Mouse (Mus musculus): ENCODE measurements around the gene Etfb. TPM values are rescaled to one million over a fixed set of nuclear protein-coding genes. Genes with fewer than 3 reads are reported as not detected.

Etfb gene
- polyA plus RNA-seq, 1 experiment from 2014 or later, result 96.3 TPM

GRCm38 (mm10) chr7:43482090-43482716 lies 38.3 kb downstream of the Etfb start:
- Histone ChIP-seq H3K4me1 (ENCODE audit: control insufficient read depth, insufficient read depth, low read length) (peaks cover 4% of the 10 kb centered on the region), H3K4me2 (ENCODE audit: low read length) (no peak overlapping the region), H3K9ac (ENCODE audit: low read depth, low read length) (no peak overlapping the region), H3K4me3 (ENCODE audit: low read depth, low read length) (no peak overlapping the region), H3K36me3 (ENCODE audit: control insufficient read depth, insufficient read depth, low read length) (no peaks in the 10 kb centered on the region), H3K9me3 (replicated peaks; ENCODE audit: control insufficient read depth, low read length, poor library complexity, severe bottlenecking) (no peaks in the 10 kb centered on the region), H3K27ac (ENCODE audit: low read length) (no peak overlapping the region), H3K27me3 (ENCODE audit: control insufficient read depth, insufficient read depth, low read depth, low read length) (peaks cover 8% of the 10 kb centered on the region)
- ATAC-seq, result peak; percentile 33
- WGBS, result 57% methylated on average over 8 of the region's 8 CpGs

GRCm38 (mm10) chr7:43483236-43483635 lies 39.4 kb downstream of the Etfb start:
- Histone ChIP-seq H3K9ac (ENCODE audit: low read depth, low read length) (no peak overlapping the region), H3K4me3 (ENCODE audit: low read depth, low read length) (no peak overlapping the region), H3K4me2 (ENCODE audit: low read length) (no peak overlapping the region), H3K27me3 (ENCODE audit: control insufficient read depth, insufficient read depth, low read depth, low read length) (no peaks in the 10 kb centered on the region; the same call in 1 of the 2 replicates), H3K27ac (ENCODE audit: low read length) (no peak overlapping the region), H3K9me3 (replicated peaks; ENCODE audit: control insufficient read depth, low read length, poor library complexity, severe bottlenecking) (no peaks in the 10 kb centered on the region), H3K36me3 (ENCODE audit: control insufficient read depth, insufficient read depth, low read length) (no peaks in the 10 kb centered on the region), H3K4me1 (ENCODE audit: control insufficient read depth, insufficient read depth, low read length) (peaks cover 8% of the 10 kb centered on the region)
- no peak for ATAC-seq
- WGBS, result 26% methylated on average over 10 of the region's 10 CpGs

GRCm38 (mm10) chr7:43488646-43489045 lies 44.8 kb downstream of the Etfb start:
- H3K9me3 ChIP-seq (replicated peaks; ENCODE audit: control insufficient read depth, low read length, poor library complexity, severe bottlenecking), result no peaks in the 10 kb centered on the region

GRCm38 (mm10) chr7:43489631-43490125 lies 45.8 kb downstream of the Etfb start, which contains the start of gene Iglon5:
Iglon5 (minus strand) TSS chr7:43490075.
- H3K27me3 ChIP-seq (ENCODE audit: control insufficient read depth, insufficient read depth, low read depth, low read length), result no peaks in the 10 kb centered on the region
- peak; percentile 74 for ATAC-seq
- WGBS, result 1% methylated on average over 17 of the region's 41 CpGs
- no peaks in the 10 kb centered on the region for H3K36me3 ChIP-seq (ENCODE audit: control insufficient read depth, insufficient read depth, low read length)
- peaks cover 18% of the 10 kb centered on the region for H3K4me1 ChIP-seq (ENCODE audit: control insufficient read depth, insufficient read depth, low read length)
- H3K9ac ChIP-seq (ENCODE audit: low read depth, low read length), result peak within 1 kb of the TSS; percentile 98
- H3K9me3 ChIP-seq (replicated peaks; ENCODE audit: control insufficient read depth, low read length, poor library complexity, severe bottlenecking), result no peaks in the 10 kb centered on the region
- peak within 1 kb of the TSS; percentile 89 for H3K4me3 ChIP-seq (ENCODE audit: low read depth, low read length)
- H3K27ac ChIP-seq (ENCODE audit: low read length), result peak within 1 kb of the TSS; percentile 93
- peak within 1 kb of the TSS; percentile 78 for H3K4me2 ChIP-seq (ENCODE audit: low read length)

More at GRCm38 (mm10) chr7:43488646-43489045, 44.8 kb downstream of the Etfb start:
- H3K4me3 ChIP-seq (ENCODE audit: low read depth, low read length), result peak overlapping the region; percentile 89
- H3K27ac ChIP-seq (ENCODE audit: low read length), result peak overlapping the region; percentile 93; the same call in 1 of the 2 replicates
- no peaks in the 10 kb centered on the region for H3K36me3 ChIP-seq (ENCODE audit: control insufficient read depth, insufficient read depth, low read length)
- H3K9ac ChIP-seq (ENCODE audit: low read depth, low read length), result peak overlapping the region; percentile 98
- peak; percentile 4; the same call in 1 of the 2 replicates for ATAC-seq
- H3K4me2 ChIP-seq (ENCODE audit: low read length), result peak overlapping the region; percentile 78
- no peaks in the 10 kb centered on the region for H3K27me3 ChIP-seq (ENCODE audit: control insufficient read depth, insufficient read depth, low read depth, low read length)
- H3K4me1 ChIP-seq (ENCODE audit: control insufficient read depth, insufficient read depth, low read length), result peaks cover 18% of the 10 kb centered on the region
- 37% methylated on average over 5 of the region's 5 CpGs for WGBS

GRCm38 (mm10) chr7:43490182-43490584 lies 46.3 kb downstream of the Etfb start:
- Histone ChIP-seq H3K27me3 (ENCODE audit: control insufficient read depth, insufficient read depth, low read depth, low read length) (no peaks in the 10 kb centered on the region), H3K27ac (ENCODE audit: low read length) (peak overlapping the region; percentile 93), H3K9me3 (replicated peaks; ENCODE audit: control insufficient read depth, low read length, poor library complexity, severe bottlenecking) (no peaks in the 10 kb centered on the region), H3K36me3 (ENCODE audit: control insufficient read depth, insufficient read depth, low read length) (no peaks in the 10 kb centered on the region), H3K4me1 (ENCODE audit: control insufficient read depth, insufficient read depth, low read length) (peaks cover 18% of the 10 kb centered on the region), H3K4me2 (ENCODE audit: low read length) (peak overlapping the region; percentile 78), H3K4me3 (ENCODE audit: low read depth, low read length) (peak overlapping the region; percentile 89), H3K9ac (ENCODE audit: low read depth, low read length) (peak overlapping the region; percentile 98)
- WGBS, result 2% methylated on average over 6 of the region's 13 CpGs
- peak; percentile 86 for ATAC-seq

GRCm38 (mm10) chr7:43490861-43491260 lies 47.0 kb downstream of the Etfb start:
- H3K9ac ChIP-seq (ENCODE audit: low read depth, low read length), result no peak overlapping the region; the same call in 1 of the 2 replicates
- WGBS, result 66% methylated on average over 9 of the region's 9 CpGs
- H3K27me3 ChIP-seq (ENCODE audit: control insufficient read depth, insufficient read depth, low read depth, low read length), result no peaks in the 10 kb centered on the region
- H3K27ac ChIP-seq (ENCODE audit: low read length), result peak overlapping the region; percentile 93; the same call in 1 of the 2 replicates
- H3K36me3 ChIP-seq (ENCODE audit: control insufficient read depth, insufficient read depth, low read length), result no peaks in the 10 kb centered on the region
- peak; percentile 19 for ATAC-seq
- H3K9me3 ChIP-seq (replicated peaks; ENCODE audit: control insufficient read depth, low read length, poor library complexity, severe bottlenecking), result no peaks in the 10 kb centered on the region
- peaks cover 18% of the 10 kb centered on the region for H3K4me1 ChIP-seq (ENCODE audit: control insufficient read depth, insufficient read depth, low read length)
- H3K4me2 ChIP-seq (ENCODE audit: low read length), result peak overlapping the region; percentile 78; the same call in 1 of the 2 replicates
- peak overlapping the region; percentile 89; the same call in 1 of the 2 replicates for H3K4me3 ChIP-seq (ENCODE audit: low read depth, low read length)

GRCm38 (mm10) chr7:43495343-43496021 lies 51.6 kb downstream of the Etfb start:
- H3K4me2 ChIP-seq (ENCODE audit: low read length), result no peak overlapping the region
- H3K9ac ChIP-seq (ENCODE audit: low read depth, low read length), result 0 out of 2 replicates have a peak overlapping the region, but pooled peaks have one; percentile 7
- 11% methylated on average over 21 of the region's 21 CpGs for WGBS
- no peak overlapping the region for H3K27ac ChIP-seq (ENCODE audit: low read length)
- no peaks in the 10 kb centered on the region for H3K9me3 ChIP-seq (replicated peaks; ENCODE audit: control insufficient read depth, low read length, poor library complexity, severe bottlenecking)
- H3K27me3 ChIP-seq (ENCODE audit: control insufficient read depth, insufficient read depth, low read depth, low read length), result no peaks in the 10 kb centered on the region
- peaks cover 3% of the 10 kb centered on the region; the same call in 1 of the 2 replicates for H3K4me1 ChIP-seq (ENCODE audit: control insufficient read depth, insufficient read depth, low read length)
- H3K36me3 ChIP-seq (ENCODE audit: control insufficient read depth, insufficient read depth, low read length), result no peaks in the 10 kb centered on the region
- H3K4me3 ChIP-seq (ENCODE audit: low read depth, low read length), result no peak overlapping the region
- ATAC-seq, result peak; percentile 46; the same call in 1 of the 2 replicates
